Mouse (Mus musculus): Measurements from ENCODE around the gene Isca1.

DNA sequence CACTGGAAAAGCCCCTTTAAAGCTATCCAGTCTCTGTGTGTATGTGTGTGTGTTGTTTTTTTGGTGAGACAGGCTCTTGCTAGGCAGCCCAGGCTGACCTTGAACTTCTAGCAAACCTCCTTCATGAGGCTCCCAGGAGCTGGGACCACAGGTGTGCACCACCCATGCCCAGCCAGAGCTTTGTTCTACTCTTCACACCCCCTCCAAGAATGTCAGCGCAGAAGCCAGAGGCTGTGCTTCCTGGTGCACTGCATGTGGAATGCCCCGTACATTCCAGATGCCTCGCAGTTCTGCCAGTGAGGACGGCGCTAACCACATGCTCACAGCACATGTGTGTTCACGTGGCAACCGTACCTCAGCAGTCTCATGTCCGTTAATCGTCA, 26.8 kb upstream of the Isca1 start:
- TF ChIP-seq POLR2A (IDR thresholded peaks at IDR 0.05; ENCODE audit: control insufficient read depth, extremely low read depth, insufficient read depth, low read length, poor library complexity) (no peak), CTCF (IDR thresholded peaks at IDR 0.05; ENCODE audit: borderline replicate concordance, control insufficient read depth, extremely low read depth, insufficient read depth, low read length, poor library complexity) (no peak)

All from thymus, adult 2 months (tissue).